In genomic region chr10:94533081-94533724, GRCm38 (mm10) we compare ENCODE assay signal across 27 mouse cellular contexts.
DNase-seq lines count a peak whose midpoint lies in the region; ATAC-seq and TF ChIP-seq lines count a peak whose summit lies in the region.
"Had no signal": no experiment of that assay in that cellular context is flagged by ENCODE, and none has a peak within 500 bp of the region (broad histone marks: within the 10 kb centered on the region; RNA-seq: fewer than 3 reads in every experiment).

No protein-coding gene starts in this region.

- no peak for TF ChIP-seq RAD21 in CH12.LX (IDR thresholded peaks at IDR 0.05; ENCODE audit: low read depth, low read length)

- H3K27me3 ChIP-seq in CH12.LX (replicated peaks) = no peaks in the 10 kb centered on the region
- H3K27me3 ChIP-seq in ES-Bruce4 (ENCODE audit: control insufficient read depth, insufficient read depth, low read length, poor library complexity, severe bottlenecking) = no peaks in the 10 kb centered on the region
- H3K27me3 ChIP-seq in kidney, embryonic 16.5 days (ENCODE audit: insufficient read depth, low read length) = no peaks in the 10 kb centered on the region
- H3K27me3 ChIP-seq: embryonic facial prominence, embryonic 15.5 days; heart, embryonic 13.5 days had no signal

- in situ Hi-C loops in CH12.LX (cut with MboI; ENCODE audit: low pct_ligation_motif_present, low pct_unique_long_range_greater_than_20kb, low sequenced_read_pairs) = no loop called here

- peak overlapping the region; percentile 51; the same call in 1 of the 2 replicates for H3K9ac ChIP-seq in CH12.LX (ENCODE audit: insufficient read depth, low read depth)
- no peak overlapping the region for H3K9ac ChIP-seq in ES-Bruce4 (ENCODE audit: low read depth, poor library complexity, severe bottlenecking)
- no peak overlapping the region for H3K9ac ChIP-seq in kidney, embryonic 16.5 days (replicated peaks; ENCODE audit: low read length)
- H3K9ac ChIP-seq: embryonic facial prominence, embryonic 15.5 days; forebrain, postnatal 0 days; heart, embryonic 13.5 days; hindbrain, embryonic 14.5 days had no signal

- H3K4me1 ChIP-seq in CH12.LX (ENCODE audit: control insufficient read depth in 1 of 2, insufficient read depth in 2 of 2) (peaks cover 31 to 66% of the 10 kb centered on the region in 2 experiments), ES-Bruce4 (ENCODE audit: control insufficient read depth, insufficient read depth, low read length) (peaks cover 11% of the 10 kb centered on the region)
- no peaks in the 10 kb centered on the region for H3K4me1 ChIP-seq in kidney, embryonic 16.5 days (ENCODE audit: insufficient read depth, low read length)
- H3K4me1 ChIP-seq: embryonic facial prominence, embryonic 15.5 days had no signal

- H3K4me3 ChIP-seq in CH12.LX (replicated peaks in 1 of 3; ENCODE audit: low read depth in 2 of 3, low read length in 2 of 3, poor library complexity in 1 of 3) (no peak overlapping the region), ES-Bruce4 (ENCODE audit: low read depth, low read length) (no peak overlapping the region)
- no peak overlapping the region for H3K4me3 ChIP-seq in kidney, embryonic 16.5 days (ENCODE audit: low read length)
- H3K4me3 ChIP-seq: embryonic facial prominence, embryonic 15.5 days; heart, adult 2 months; heart, embryonic 10.5 days; heart, embryonic 13.5 days had no signal

- H3K79me2 ChIP-seq in CH12.LX (replicated peaks; ENCODE audit: control insufficient read depth, extremely low read depth, insufficient read depth, poor library complexity, severe bottlenecking) = no peaks in the 10 kb centered on the region; the same call in 1 of the 2 replicates

- DNase-seq in CH12.LX (ENCODE audit: extremely low read depth) (peak; percentile 60), R1 (ENCODE audit: low read depth, low spot score) (peak; percentile 59)
- DNase-seq in kidney, adult 8-10 months = no peak
- DNase-seq: adrenal gland, postnatal 14 days; cerebellum, adult 11-12 months; cerebellum, adult 8-10 months; cerebellum, postnatal 10 days; cerebellum, postnatal 36 days; embryo, embryonic 11 days; forebrain, postnatal 0 days; gastrocnemius, postnatal 10 days; gastrocnemius, postnatal 36 days; heart, adult 2 months; heart, postnatal 14 days; heart, postnatal 4 days had no signal

- peak overlapping the region; percentile 65; the same call in 1 of the 2 replicates for H3K4me2 ChIP-seq in CH12.LX (ENCODE audit: insufficient read depth, low read depth, poor library complexity, severe bottlenecking)
- H3K4me2 ChIP-seq in kidney, embryonic 16.5 days (replicated peaks; ENCODE audit: low read depth, low read length) = no peak overlapping the region
- H3K4me2 ChIP-seq: embryonic facial prominence, embryonic 15.5 days; heart, embryonic 13.5 days; hindbrain, embryonic 14.5 days had no signal

- H3K27ac ChIP-seq in CH12.LX (ENCODE audit: insufficient read depth, low read depth) = peak overlapping the region; percentile 92
- H3K27ac ChIP-seq in ES-Bruce4 (ENCODE audit: insufficient read depth, low read length) = peak overlapping the region; percentile 54
- no peak overlapping the region for H3K27ac ChIP-seq in kidney, embryonic 16.5 days (ENCODE audit: low read length)
- H3K27ac ChIP-seq: embryonic facial prominence, embryonic 15.5 days; heart, adult 2 months; heart, embryonic 10.5 days; heart, embryonic 13.5 days; hindbrain, embryonic 14.5 days; hindbrain, postnatal 0 days had no signal

- no peak for TF ChIP-seq CTCF in CH12.LX (conservative IDR thresholded peaks at IDR 0.05 in 1 of 2, IDR thresholded peaks at IDR 0.05 in 1 of 2; ENCODE audit: low read depth in 2 of 2, low read length in 2 of 2)
- TF ChIP-seq CTCF in ES-Bruce4 (IDR thresholded peaks at IDR 0.05; ENCODE audit: low read depth, low read length) = no peak

- H3K9me3 ChIP-seq in CH12.LX (replicated peaks; ENCODE audit: low read length) (peaks cover 4% of the 10 kb centered on the region), ES-Bruce4 (replicated peaks; ENCODE audit: control insufficient read depth, insufficient read depth, low read length, poor library complexity, severe bottlenecking) (no peaks in the 10 kb centered on the region)
- H3K9me3 ChIP-seq in kidney, embryonic 16.5 days (ENCODE audit: low read length) = no peaks in the 10 kb centered on the region
- H3K9me3 ChIP-seq: embryonic facial prominence, embryonic 15.5 days; heart, embryonic 10.5 days; heart, embryonic 13.5 days had no signal

- ATAC-seq in frontal cortex, adult (ENCODE audit: low TSS enrichment) = no peak
- no peak for ATAC-seq in kidney, embryonic 16.5 days (ENCODE audit: low FRiP score, low TSS enrichment)
- ATAC-seq: CD4-positive, CD25-positive, alpha-beta regulatory T cell, adult 4 months; forebrain, embryonic 14.5 days; forebrain, postnatal 0 days; hindbrain, postnatal 0 days; inflammation-experienced regulatory T-cells, adult 6 months; intestine, embryonic 16.5 days had no signal

- dilution Hi-C loops in CH12.LX (cut with MboI; ENCODE audit: extremely low pct_ligation_motif_present, extremely low pct_unique_long_range_greater_than_20kb, low sequenced_read_pairs) = no loop called here

- TF ChIP-seq POLR2A in CH12.LX (IDR thresholded peaks at IDR 0.05; ENCODE audit: low read depth, low read length) = no peak
- TF ChIP-seq POLR2A in ES-Bruce4 (IDR thresholded peaks at IDR 0.05; ENCODE audit: insufficient read depth, low read length) = no peak

- no peak; the same call in 1 of the 2 replicates for TF ChIP-seq EP300 in CH12.LX (IDR thresholded peaks at IDR 0.05; ENCODE audit: low read length)
- TF ChIP-seq EP300 in ES-Bruce4 (IDR thresholded peaks at IDR 0.05; ENCODE audit: insufficient read depth, low read depth, low read length) = peak; percentile 69

- 76% methylated on average over 6 of the region's 6 CpGs for WGBS in kidney, embryonic 16.5 days

- H3K36me3 ChIP-seq in CH12.LX (replicated peaks in 1 of 2; ENCODE audit: control insufficient read depth in 1 of 2, insufficient read depth in 1 of 2, low read length in 1 of 2) (peaks cover 18 to 25% of the 10 kb centered on the region in 2 experiments), ES-Bruce4 (ENCODE audit: control insufficient read depth, insufficient read depth, low read length, poor library complexity, severe bottlenecking) (no peaks in the 10 kb centered on the region)
- no peaks in the 10 kb centered on the region for H3K36me3 ChIP-seq in kidney, embryonic 16.5 days (ENCODE audit: insufficient read depth, low read length)
- H3K36me3 ChIP-seq: embryonic facial prominence, embryonic 15.5 days had no signal

TF ChIP-seq in CH12.LX, 34 proteins besides CTCF, POLR2A, EP300 and RAD21:
- no peak for TF ChIP-seq TBP (conservative IDR thresholded peaks at IDR 0.05; ENCODE audit: low read depth, low read length)
- 0 out of 2 replicates have a peak, but pooled peaks have one; percentile 25 for TF ChIP-seq IRF4 (IDR thresholded peaks at IDR 0.05; ENCODE audit: low read depth, low read length)
- peak; percentile 23; the same call in 1 of the 2 replicates for TF ChIP-seq TCF12 (IDR thresholded peaks at IDR 0.05; ENCODE audit: low read depth, low read length)
- TF ChIP-seq MAZ (IDR thresholded peaks at IDR 0.05; ENCODE audit: low read depth, low read length) = 0 out of 2 replicates have a peak, but pooled peaks have one; percentile 1

Comparison
In these comparisons a context has a peak if more than half of its experiments do, and no peak if none do; other contexts are left out.
1. DNase-seq: peak in CH12.LX (single experiment) and R1 (single experiment); none in kidney, adult 8-10 months (0 of 2).